Mouse (Mus musculus): ENCODE measurements around the gene Gemin2. TPM values are rescaled to one million over a fixed set of nuclear protein-coding genes. Genes with fewer than 3 reads are reported as not detected.

The Gemin2 gene
- 27.2 TPM for polyA plus RNA-seq (2017; shearing (Covaris generic))

GRCm38 (mm10) chr12:59013234-59013633, at the start of gene Gemin2:
Gemin2 (plus strand) TSS chr12:59013393.

GRCm38 (mm10) chr12:59011844-59012709, 1.1 kb upstream of the Gemin2 start, which contains the start of gene Sec23a:
Sec23a (minus strand) TSS chr12:59012017.

DNA sequence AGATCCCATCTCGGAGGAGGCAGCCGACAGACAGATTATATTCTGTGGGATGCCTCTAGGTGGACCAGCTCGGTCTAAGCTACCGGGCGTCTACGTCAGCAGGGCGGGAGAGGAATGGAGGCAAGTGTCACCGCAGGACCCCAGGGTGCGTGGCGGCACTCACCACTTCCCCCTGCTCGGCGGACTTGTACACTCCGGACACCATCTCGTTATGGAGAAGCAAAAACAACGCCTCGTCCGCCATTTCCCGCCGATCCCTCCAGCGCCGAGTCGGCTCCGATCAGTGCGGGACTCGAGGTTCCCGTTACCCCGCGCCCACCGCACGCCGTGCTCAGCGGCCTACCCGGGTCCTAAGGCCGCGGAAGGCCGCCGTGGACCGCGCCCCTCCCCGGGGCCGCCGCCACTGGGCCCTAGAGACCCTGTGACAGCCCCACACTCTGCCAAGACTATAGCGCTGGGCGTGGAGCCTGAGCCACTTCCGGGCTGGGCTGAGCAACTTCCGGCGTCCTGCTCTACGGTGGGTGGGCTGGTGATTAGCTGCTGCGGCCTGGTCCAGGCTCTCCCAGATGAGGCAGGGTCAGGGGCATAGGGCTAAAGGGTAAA, 47.9 kb downstream of the Gemin2 start, which contains the start of gene Trappc6b:
Gene Trappc6b (minus strand): TSS at position 480 of the 603 bp plus-strand sequence.

GRCm38 (mm10) chr12:59066448-59067077, 53.4 kb downstream of the Gemin2 start, which contains the start of gene Pnn:
Pnn (plus strand) TSS chr12:59066884.

Other genes starting within 250 kb of the Gemin2 start
- 28.7 TPM for gene Sec23a, start 1.4 kb upstream of the Gemin2 start, polyA plus RNA-seq (2017; shearing (Covaris generic))
- gene Trappc6b, start 48.1 kb downstream of the Gemin2 start, polyA plus RNA-seq (2017; shearing (Covaris generic)), result 105 TPM
- gene Pnn, start 53.5 kb downstream of the Gemin2 start, polyA plus RNA-seq (2017; shearing (Covaris generic)), result 121 TPM
- gene Mia2, start 82.4 kb downstream of the Gemin2 start, polyA plus RNA-seq (2017; shearing (Covaris generic)), result 162 TPM
- 31.4 TPM for gene Fbxo33, start 206.3 kb downstream of the Gemin2 start, polyA plus RNA-seq (2017; shearing (Covaris generic))